Mouse (Mus musculus) T-helper 1 cell (primary cell): ENCODE data around the gene Gm28051.

Experiments
- in situ Hi-C: fragments of 300-600 bp; cut with MboI, MseI; formaldehyde crosslinking; loops from one replicate; pipeline ENCODE4 v1.15.1; 2025; ENCODE audit warnings: high pct_unique_total_duplicates

Gm28051 gene

DNA sequence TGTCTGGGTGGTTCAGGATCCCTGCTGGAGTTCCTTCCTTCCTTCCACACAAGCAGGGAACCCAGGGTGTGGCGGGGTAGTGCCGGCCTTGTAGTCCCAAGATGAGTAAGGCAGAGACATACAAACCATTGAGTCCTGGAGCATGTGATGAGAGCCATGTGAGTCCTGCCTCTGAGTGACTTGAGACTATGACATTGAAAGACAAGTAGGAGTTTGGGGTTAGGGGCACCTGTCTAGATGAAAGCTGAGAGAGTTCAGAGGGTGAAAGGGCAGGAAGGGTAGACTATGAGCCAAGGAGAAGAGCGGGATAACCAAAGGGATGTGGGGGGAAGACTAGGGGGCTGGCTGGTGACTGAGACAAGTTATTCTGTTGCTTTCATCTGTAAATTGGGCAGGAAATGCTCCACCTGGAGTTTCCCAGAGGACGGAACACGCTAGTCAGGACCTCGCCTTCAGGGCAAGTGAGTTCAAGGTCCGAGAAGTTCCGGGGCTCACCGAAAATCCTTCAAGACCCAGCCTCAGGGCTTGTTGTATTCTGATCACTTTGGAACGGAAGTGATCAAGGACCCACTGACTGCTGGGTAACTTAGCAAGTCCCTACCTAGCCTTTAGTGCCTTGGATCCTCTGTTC, 50.6 kb downstream of the Gm28051 start:
- in situ Hi-C loops = no loop called here

DNA sequence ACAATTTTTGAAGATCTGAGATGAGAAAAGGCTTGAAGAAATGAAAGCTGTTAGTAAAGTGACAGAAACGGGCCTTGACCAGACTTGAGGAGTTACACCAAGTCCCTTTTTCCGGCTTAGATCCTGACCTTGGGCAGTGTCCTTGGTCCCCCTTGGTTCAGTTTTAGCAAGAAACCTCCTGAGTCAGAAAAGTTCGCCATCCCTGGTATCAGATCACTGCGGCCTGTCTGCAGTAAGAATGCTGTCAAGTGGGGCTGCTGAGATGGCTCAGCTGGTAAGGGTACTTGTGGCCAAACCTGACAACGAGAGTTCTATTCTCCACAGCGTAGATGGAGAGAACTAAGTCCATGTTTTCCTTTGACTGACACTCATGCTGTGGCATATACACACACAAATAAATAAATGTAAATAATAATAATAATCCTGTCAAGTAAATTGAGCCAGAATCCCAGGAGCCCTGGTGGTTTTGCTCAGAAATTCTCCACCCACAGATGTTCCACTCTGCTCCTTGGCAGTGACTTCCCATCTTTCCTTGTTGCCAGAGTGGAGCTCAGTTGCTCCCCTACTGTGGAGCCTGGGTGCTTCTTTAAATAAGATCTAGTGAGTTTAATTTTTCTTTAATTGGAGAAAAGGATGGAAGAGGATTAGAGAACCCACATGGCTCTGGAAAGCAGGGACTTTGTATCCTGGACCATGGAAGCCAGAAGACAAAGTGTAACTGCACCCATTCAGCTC, 51.5 kb downstream of the Gm28051 start:
- in situ Hi-C loops = no loop called here

DNA sequence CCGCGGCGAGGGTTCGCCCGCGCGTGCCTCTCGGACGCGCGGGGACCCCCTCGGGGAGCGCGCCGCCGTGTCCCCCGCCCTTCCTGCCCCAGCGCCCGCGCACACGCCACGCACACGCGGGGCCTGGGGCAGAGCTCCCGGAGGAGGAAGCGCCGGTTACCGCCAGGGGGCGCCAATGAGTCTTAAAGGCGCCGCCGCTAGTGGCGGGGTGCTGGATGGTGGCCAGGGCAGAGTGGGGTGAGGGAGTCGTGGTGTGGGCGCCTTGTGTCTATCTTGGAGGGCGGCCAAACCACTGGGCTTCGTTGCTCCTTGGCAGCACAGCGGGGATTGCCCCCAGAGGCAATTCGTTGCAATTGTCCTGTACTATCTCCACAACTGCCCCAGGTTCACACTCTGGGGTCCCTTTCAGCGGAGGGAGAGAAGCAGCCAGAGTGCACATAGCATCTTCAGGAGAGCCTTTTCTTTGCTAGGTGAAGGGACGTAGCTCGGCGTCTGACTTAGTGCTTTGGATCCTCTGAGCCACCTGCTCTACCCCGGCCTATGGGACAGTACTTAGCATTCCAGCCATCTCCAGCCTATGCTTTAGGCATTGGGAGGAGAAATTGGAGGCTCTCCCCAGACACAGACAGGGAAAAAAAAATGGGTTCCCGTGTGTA, 52.2 kb downstream of the Gm28051 start:
- in situ Hi-C loops = no loop called here

DNA sequence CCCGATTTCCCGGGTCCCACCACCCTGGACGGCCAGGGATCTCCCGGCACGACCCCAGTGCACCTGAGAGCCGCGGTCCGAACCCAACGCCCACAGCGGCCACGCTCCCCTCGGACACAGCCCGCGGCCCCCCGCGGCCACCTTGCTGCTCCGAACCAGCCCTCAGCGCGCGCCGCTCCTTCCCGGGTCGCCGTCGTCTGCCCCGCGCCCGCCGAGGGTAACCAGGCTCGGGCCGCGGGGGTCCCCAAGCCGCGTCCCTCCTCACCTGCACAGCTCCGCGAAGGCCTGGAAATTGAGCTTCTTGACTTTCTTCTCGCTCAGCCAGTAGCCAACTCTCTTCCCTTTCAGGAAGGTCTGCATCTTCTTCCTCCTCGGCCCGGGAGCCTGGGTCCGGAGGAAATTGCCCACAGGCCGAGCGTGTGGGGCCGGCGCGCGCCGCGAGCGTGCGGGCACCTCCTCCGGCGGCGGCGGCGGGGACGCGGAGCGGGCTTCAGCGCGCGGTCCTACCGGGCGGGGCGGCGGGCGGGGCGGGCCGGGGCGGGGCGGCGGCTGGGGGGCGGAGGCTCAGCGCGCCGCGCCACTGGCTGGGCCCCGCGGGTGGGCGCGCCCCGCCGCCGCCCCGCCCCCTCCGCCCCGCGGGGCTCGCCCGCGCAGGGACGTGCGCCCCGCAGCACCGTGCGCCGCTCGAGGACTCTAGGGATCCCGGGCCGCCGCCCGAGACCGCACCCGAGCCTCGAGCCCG, 52.9 kb downstream of the Gm28051 start, which contains the start of gene Itpk1:
Gene Itpk1 (minus strand): TSS at position 474 of the 742 bp plus-strand sequence.
- in situ Hi-C loops = no loop called here

DNA sequence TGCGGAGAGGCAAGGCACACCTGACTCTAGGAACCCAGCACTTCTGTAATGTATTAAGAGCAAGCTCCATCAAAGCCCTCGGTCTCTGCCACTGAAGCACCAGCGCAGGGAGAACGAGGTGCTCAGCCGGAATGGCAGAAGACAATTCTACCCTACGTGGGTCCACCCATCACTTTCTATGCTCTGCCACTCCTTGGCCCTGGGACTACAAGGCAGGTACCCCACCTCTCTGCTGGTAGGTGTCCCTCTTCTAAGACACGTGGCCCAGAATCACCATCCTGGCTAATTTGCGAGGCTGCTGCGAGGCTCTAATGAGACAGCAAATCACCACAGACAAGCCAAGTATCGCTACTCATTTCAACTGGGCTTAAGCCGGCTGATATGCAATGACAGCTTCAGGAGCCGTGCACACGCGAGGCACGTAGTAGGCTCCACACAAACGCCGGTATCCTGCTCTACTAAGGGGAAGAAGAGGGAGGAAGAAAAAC, 53.6 kb downstream of the Gm28051 start:
- in situ Hi-C loops = no loop called here

DNA sequence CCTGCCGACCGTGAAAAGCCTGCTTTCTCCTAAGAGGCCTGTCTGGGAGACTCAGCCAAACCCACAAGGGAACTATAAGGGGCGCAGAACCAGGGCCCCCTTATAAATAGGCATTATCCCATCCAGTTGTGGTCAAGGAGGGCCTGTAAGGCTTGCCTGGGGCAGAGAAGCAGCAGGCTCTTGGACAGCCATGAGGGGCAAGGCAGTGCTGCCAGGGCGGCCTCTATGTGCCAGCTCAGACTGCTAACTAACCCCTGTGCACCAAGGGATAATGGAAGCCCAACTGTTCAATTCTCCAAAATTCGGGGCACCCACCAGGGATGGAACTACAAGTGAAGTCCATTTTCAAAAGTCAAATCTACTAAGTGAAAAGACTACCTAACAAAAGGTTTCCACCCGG, 54.1 kb downstream of the Gm28051 start:
- in situ Hi-C loops = no loop called here

DNA sequence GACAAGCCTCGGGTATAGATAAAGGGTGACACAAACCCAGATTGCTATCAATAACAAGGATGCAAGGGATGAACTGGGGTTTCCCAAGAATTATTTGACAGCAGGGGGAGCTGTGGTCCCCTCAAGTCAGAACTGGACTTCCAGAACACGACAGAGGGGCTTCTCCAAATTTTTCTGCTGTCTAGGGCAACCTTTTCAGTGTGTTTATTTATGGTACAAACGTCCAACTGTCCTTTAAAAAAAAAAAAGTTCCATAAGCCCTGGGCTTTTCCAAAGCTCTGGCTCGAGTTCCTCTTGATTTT, 54.5 kb downstream of the Gm28051 start:
- in situ Hi-C loops = no loop called here

DNA sequence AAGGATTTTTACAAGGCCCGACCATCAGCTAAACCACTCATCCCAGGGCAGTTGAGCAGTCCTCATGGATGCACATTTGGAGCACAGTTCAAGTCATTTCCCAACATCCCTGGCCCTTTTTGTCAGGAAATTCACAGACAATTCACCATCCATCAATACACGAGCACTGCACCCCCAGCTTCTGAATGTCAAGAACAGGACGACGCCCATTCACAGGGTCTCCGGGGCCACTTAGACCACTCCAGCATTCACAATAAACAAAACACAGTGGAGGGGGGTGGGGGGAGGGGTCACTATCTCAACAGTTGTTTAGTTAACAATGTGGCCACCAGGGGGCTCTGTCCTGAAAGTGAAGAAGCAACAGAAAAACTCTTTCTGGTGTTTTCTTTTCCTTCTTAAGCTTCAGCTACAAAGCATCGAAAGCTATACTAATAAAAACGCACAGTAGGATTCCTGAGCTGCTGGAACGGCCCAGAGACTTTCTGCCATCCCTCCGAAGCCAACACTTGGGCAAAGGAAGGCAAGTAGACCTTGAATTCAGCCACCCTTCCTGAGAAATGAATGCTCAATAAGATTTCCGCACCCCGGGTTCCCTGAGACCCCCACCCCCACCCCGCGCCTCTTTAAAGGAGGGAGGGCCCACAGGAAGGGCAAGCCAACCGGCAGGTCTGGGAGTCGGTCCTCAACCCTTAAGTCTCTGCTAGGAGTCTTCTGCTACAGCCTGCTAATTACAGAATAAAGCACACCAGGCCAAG, 55.0 kb downstream of the Gm28051 start:
- in situ Hi-C loops = no loop called here

DNA sequence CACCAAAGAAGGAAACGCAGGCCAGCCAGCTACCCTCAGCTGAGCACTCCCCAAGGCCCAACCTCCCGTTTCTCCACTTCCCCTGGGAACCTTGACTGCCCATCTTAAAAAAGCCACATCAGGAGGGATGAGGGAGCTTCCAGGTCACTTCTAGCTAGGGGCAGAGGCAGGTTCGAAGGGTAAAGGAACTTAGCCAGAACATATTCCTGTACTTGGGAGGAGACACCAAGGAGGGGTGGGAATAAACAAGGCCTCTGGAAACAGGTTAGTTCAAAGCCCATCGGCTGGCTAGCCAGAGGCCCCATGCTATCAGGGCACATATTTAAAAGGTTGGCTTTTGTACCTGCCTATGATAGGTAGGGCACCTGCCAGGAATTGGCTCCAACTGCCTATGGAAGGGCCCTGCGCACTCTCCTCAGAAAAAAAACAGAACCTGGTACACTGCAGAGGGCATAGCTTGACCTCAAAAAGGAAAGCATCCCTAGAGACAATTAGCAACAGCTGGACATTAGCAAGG, 55.8 kb downstream of the Gm28051 start:
- in situ Hi-C loops = no loop called here

DNA sequence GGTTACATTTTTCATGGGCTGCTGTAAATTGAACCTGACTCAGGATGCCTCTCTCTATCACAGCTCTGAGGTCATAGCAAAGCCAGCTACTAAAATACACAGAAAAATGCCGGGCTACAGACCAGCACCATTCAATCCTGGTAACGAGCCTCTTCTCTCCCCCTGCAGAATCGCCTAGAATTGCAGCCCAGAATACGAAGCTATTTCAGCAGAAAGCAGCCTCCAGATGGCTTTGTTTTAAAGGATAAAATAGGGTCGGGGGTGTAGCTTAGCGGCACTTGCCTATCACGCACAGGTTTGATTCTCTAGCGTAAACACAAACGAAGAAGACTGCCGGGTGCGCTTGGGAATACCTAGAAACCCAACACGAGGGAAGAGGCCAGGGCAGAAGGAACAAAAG, 57.1 kb downstream of the Gm28051 start:
- in situ Hi-C loops = no loop called here

DNA sequence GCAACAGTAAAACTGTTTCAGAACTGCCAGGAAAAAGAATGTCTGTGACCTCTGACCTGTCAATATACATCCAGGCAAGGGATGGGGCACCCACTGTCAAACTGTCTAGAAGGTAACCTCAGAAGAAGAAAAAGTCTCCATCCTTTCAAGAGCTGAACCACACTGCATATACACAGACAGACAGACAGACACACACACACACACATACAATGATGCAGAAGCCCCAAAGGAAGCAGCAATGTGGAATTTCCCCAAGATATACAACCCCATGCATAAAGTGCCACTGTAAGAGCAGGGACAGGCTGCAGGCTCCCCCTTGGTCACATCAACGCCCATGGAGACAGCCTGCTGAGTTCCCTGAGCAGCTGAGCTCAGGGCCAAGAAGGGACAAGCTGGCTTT, 58.4 kb downstream of the Gm28051 start:
- in situ Hi-C loops = loop anchor here (25.0 kb wide), 1 partner anchor 1687 kb away; no protein-coding TSS in a partner anchor

DNA sequence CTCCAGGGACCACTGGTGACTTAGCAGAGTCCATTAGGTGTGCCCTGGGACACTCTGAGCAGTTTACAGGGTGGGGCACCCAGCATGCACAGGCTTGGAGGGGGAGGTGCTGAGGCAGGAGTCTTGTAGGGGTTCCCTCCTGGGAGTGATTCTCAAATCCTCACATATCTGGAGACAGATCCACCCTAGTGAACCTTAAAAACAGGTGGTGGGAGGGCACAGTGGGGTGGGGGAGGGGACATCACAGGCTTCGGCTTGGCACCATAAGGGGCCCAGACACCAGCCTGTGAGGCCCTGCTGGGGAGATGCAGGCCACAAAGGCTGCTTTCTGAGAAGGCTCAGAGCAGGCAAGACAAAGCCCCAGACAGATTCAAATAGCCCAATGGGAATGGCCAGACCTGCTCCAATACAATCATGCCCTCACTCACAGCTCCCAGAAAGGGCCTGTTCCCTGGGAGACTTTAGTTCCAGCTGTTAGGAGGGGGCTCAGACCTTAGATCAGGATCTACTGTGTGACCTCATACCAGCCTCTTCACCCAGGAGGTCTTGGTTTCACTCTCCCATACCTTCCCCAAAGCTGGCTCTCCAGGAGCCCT, 59.4 kb downstream of the Gm28051 start:
- in situ Hi-C loops = loop anchor here (25.0 kb wide), 1 partner anchor 1686 kb away; no protein-coding TSS in a partner anchor

DNA sequence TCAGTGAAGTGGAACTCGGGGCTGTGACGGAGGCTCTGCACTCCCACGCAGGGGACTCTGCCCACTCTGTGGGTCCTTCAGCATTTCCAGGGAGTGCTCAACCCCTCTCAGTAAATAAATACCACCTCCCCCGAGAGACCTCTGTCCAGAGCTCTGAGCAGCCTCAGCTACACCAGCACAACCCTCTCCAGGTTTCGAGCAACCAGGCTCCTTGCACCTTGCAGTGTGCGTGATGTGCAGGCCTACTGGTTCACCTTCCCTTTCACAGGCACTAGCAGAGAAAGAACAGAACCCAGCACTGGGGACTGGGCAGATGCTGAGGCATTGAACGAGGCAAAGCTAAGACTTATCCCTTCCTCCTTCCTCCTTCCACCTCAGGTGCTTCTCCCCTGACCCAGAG, 60.2 kb downstream of the Gm28051 start:
- in situ Hi-C loops = loop anchor here (25.0 kb wide), 1 partner anchor 1685 kb away; no protein-coding TSS in a partner anchor

DNA sequence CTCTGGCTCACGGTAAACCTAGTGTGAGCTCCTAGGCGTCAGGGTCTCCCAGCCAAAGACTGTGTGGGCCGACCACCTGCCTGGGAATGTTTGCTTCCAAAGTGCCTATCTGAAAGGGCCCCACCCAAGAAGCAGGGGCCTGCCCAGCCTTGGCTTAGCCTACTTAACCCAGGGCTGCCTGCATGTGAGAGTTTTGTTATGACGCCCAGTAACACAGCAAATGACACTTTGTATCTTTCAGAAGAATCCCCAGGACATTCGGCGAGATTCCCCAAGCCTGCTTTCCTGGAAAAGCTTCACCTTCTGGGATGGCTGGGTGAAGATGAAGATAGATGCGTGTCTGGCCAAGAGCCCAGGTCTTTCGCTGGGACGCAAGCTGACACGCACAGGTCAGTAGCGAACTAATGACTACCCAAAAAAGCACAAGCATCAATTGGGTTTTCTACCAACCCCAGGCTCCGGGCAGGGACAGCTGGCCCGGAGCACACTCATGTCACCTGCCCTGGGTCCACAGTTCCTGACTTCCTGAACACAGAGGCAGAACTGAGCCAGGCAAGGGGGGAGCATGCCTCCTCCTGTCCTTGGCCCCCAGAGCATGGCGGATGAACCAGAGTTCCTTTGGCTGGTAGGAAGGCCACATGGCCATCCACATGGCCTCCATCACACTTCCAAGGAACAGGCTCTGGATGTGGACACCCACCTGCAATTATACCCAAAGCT, 60.8 kb downstream of the Gm28051 start:
- in situ Hi-C loops = loop anchor here (25.0 kb wide), 1 partner anchor 1684 kb away; no protein-coding TSS in a partner anchor

DNA sequence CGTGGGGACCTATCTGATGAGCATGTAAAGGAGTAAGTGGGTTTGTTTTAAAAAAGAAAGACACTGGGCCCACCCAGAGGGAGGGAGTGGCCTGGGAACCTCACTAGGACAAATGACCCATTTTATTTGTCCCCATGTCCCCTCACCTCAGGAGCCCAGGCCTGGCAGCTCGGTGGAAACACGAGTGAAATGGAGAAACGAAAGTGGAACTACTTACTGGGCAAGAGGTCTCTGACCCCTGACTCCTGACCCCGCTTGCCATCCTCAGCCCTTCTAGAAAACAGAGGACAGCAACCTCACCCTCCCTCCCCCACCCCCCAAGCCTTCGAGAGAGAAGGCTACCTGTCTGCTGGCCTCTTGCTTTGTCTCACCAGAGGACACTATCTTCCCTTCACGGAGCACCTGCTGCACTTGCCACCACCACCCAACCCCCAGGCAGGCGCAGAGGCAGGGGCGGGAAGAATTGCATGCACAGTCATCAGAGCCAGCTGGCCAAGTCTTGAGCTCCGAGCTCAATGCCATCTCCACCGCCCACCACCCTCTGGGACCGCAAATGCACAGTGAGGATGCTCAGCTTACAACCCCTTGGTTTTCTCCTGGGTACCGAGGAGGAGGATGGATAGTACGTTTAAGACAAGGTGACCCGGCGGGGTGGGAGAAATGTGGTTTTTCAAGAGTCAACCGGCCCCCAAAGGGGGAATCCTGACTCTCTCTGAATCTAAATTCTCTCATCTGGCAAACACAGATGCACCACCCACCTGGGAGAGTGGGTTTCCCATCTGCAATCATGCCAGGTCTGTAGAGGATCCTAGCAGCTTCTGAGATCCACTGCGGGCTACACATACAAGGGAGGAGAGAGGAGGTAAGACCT, 62.0 kb downstream of the Gm28051 start:
- in situ Hi-C loops = loop anchor here (25.0 kb wide), 1 partner anchor 1683 kb away; no protein-coding TSS in a partner anchor

DNA sequence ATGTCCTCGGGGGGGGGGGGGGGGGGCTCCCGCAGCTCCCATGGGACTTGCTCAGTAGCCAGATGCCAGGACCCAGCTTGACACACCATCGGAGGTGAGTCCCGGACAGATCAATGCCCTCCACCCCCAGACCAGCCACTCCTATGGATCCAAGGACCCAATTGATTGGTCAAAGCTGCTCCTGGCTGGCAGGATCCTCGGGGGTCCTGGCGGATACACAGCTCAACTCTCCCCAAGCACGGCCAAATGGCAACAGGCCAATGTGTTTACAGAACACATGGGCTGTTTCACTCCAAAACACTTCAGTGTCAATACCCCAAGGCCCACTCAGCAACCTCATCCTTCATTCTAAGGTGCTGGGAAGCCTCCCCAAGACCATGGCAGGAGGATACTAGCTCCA, 65.8 kb downstream of the Gm28051 start:
- in situ Hi-C loops = loop anchor here (25.0 kb wide), 1 partner anchor 1679 kb away; no protein-coding TSS in a partner anchor

DNA sequence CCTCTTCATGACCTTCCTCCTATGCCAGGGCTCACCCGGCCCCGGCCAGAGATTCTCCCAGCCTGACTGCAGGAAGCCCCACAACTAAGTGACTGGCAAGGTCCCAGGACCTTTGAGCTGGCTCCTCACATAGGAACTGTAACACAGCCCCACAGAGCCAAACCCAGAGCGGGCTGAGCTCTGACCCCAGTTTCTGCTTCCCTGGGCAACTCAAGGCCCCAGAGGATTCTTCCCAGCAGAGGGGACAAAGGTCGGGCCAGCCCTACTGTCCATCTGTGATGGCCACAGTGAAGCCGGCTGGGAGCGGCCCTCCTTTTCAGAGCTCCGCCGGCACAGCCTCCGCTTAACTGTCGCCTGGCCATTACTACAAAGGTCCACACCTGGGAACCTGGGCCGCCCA, 66.4 kb downstream of the Gm28051 start:
- in situ Hi-C loops = loop anchor here (25.0 kb wide), 1 partner anchor 1679 kb away; no protein-coding TSS in a partner anchor

DNA sequence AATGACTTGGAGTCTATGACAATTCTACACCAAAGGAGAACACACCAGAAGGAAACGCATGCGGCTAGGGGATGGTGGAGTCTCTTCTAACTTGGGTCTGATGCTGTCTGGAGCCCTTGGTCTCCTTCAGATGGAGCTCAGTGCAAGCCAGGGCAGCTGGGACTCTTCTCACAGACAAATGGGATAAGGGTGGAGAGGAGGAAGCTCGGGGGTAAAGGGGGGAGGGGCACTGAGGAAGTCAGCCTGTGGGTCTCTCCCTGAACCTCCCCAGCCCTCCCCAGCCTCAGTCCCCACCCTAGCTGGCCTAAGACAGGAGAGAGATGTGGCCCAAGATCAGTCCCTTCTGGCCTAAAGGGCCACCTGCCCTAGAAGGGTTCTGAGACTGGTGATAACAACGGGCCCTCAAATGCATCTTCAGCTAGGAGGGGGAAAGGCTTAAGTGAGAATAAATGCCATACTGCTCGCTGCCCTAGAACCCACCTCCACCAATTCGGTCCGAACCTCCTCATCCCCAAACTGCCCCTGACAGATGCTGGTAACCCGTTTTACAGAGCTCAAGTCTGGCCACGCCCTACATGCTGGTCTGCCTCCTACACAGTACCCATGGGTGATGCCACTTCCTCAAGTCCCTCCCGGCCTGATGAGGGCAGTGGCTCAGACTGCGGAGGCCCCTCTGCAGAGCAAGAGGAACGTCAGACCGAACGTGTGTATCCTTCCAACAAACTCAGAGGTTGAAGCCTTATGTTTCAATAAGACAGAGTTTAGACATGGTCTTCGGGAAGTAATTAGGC, 67.6 kb downstream of the Gm28051 start:
- in situ Hi-C loops = loop anchor here (25.0 kb wide), 1 partner anchor 1678 kb away; no protein-coding TSS in a partner anchor
